Mouse (Mus musculus) liver, embryonic 16.5 days (tissue): ENCODE data around the gene Dnajc16. TPM values are rescaled to one million over a fixed set of nuclear protein-coding genes. Genes with fewer than 3 reads are reported as not detected.

Experiments
- ATAC-seq: fragments of 200-750 bp; cut with Nextera tagmentation; 2 replicates; pipeline ENCODE4 v1.8.0; 2017; ENCODE audit warnings: low read depth, mild to moderate bottlenecking, moderate number of reproducible peaks, moderate library complexity
- H3K27ac ChIP-seq: fragments of 300-500 bp; sonication (generic); 2 replicates; pipeline ENCODE4 v1.5.1; 2014; ENCODE audit warnings: mild to moderate bottlenecking, low read length
- H3K27me3 ChIP-seq: fragments of 300-500 bp; sonication (generic); 2 replicates; pipeline ENCODE4 v1.6.1; 2014; ENCODE audit warnings: low read depth, low read length, mixed read lengths; ENCODE audit not compliant: control insufficient read depth, insufficient read depth
- H3K36me3 ChIP-seq: fragments of 300-500 bp; sonication (generic); 2 replicates; pipeline ENCODE4 v1.6.1; 2014; ENCODE audit warnings: mild to moderate bottlenecking; ENCODE audit not compliant: control insufficient read depth, insufficient read depth
- H3K4me1 ChIP-seq: fragments of 300-500 bp; sonication (generic); 2 replicates; pipeline ENCODE4 v1.6.1; 2014; ENCODE audit warnings: low read depth, low read length, mixed read lengths; ENCODE audit not compliant: control insufficient read depth
- H3K4me2 ChIP-seq: fragments of 300-500 bp; sonication (generic); 2 replicates; pipeline ENCODE4 v1.6.1; 2014; ENCODE audit warnings: low read depth, low read length, mixed read lengths
- H3K4me3 ChIP-seq: fragments of 300-500 bp; sonication (generic); 2 replicates; pipeline ENCODE4 v1.5.1; 2014; ENCODE audit warnings: low read depth, mild to moderate bottlenecking, low read length
- H3K9ac ChIP-seq: fragments of 300-500 bp; sonication (generic); 2 replicates; pipeline ENCODE4 v1.6.1; 2014; ENCODE audit warnings: low read depth, low read length
- H3K9me3 ChIP-seq: fragments of 300-500 bp; sonication (generic); replicated peaks from 2 replicates; pipeline ENCODE4 v1.6.1; 2016; ENCODE audit warnings: low read length; ENCODE audit not compliant: control insufficient read depth
- WGBS: fragments of 180-500 bp; shearing (Covaris S2); extraction: QIAGEN DNeasy Blood & Tissue Kit; methylation state at CpG from one replicate; pipeline ENCODE4 v1.1.7; 2014; ENCODE audit not compliant: insufficient replicate concordance; 5-methylcytosine and 5-hydroxymethylcytosine counted together
- polyA plus RNA-seq: library from polyadenylated mRNA; unstranded; fragments of >200 nt; fragmentation: Nextera tagmentation; extraction: Ambion mirVana; gene quantifications from 2 replicates; pipeline ENCODE4 v1.2.1, GENCODE M21; 2015

The Dnajc16 gene
- polyA plus RNA-seq, 1 experiment from 2014 or later, result 2.5 TPM

DNA sequence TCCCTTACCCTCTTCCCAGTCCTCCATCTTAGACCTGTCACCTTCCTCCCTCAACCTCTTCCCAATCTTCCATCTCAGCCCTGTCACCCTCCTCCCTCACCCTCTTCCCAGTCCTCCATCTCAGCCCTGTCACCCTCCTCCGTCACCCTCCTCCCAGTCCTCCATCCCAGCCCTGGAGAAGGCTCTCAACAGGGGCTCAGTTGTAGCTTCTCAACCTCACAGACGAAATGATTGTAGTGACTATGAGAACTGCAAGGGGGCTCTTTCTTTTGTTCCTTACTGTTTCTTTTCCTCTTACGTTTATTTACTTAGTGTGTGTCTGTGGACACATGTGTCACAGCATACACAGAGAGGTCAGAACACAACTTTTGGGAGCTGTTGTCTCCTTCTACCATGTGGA is 39.9 kb downstream of the Dnajc16 start:
- Histone ChIP-seq H3K27me3 (no peaks in the 10 kb centered on the region), H3K9ac (peak overlapping the region; percentile 55), H3K36me3 (no peaks in the 10 kb centered on the region), H3K4me2 (peak overlapping the region; percentile 59; the same call in 1 of the 2 replicates), H3K4me3 (no peak overlapping the region), H3K4me1 (peaks cover 44% of the 10 kb centered on the region), H3K9me3 (no peaks in the 10 kb centered on the region), H3K27ac (peak overlapping the region; percentile 99)
- WGBS, result 62% methylated on average over 3 of the region's 3 CpGs
- ATAC-seq, result no peak

DNA sequence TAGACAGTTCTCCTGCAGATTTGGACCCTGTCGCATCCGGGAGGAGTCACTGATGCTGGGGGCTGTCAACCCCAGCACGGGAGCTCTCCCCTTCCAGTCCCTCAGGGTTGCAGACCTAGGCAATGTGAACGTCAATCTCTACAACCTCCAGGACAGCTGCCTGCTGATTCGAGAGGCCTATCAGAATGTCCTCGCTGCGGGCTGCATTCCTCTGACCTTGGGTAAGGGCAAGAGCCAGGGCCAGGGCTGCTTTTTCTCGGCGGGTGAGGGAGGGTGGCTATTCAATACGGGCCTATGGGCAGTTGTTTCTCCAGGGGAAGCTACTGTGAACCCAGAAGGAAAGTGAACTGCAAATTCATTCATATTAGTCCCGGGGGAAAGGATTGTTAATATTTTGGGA is 41.2 kb downstream of the Dnajc16 start:
- Histone ChIP-seq H3K36me3 (no peaks in the 10 kb centered on the region), H3K27me3 (no peaks in the 10 kb centered on the region), H3K4me2 (0 out of 2 replicates have a peak overlapping the region, but pooled peaks have one; percentile 2), H3K4me3 (no peak overlapping the region), H3K9ac (peak overlapping the region; percentile 33; the same call in 1 of the 2 replicates), H3K27ac (peak overlapping the region; percentile 73), H3K9me3 (no peaks in the 10 kb centered on the region), H3K4me1 (peaks cover 36% of the 10 kb centered on the region)
- 53% methylated on average over 11 of the region's 11 CpGs for WGBS
- ATAC-seq, result no peak

DNA sequence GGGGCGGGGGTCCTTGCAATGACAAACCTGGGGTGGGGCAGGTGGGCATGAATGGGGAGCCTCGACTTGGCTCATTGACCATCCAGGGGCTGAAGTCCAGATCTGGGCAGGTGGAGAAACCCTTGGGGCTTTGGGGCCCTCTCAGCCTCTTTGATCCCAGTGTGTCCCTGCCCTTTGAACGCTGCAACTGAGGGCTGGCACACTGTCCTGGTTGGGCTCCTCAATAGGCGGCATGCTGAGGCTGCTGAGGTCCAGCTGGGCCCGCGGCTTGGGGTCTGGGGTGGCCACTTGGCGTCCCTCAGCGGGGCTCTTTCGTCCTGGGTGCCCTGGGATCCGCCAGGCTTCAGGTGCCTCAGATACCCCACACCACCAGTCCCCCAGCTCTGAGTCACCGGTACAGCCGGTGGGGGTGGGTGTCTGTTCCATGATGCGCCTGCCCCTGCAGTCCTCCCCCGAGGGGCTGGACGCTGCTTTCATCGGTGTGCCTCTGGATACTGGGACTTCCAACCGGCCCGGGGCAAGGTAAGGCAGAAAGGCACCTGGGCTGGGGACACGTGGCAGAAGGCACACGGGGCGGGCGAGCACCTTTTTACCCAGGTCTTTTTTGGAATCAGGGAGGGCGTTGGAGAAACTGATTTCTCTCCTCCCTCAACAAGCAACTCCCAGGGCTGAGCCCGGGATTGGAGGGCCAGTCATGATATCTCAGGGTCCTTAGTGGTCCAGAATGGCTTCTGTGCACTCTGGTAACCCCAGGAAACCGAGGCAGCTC is 44.0 kb downstream of the Dnajc16 start, which contains the start of gene Agmat:
Agmat (plus strand) TSS at position 95 of the 769 bp plus-strand sequence.
- ATAC-seq, result no peak
- H3K9ac ChIP-seq, result peak within 1 kb of the TSS; percentile 51
- peaks cover 27% of the 10 kb centered on the region for H3K4me1 ChIP-seq
- peak within 1 kb of the TSS; percentile 66 for H3K27ac ChIP-seq
- H3K4me2 ChIP-seq, result peak within 1 kb of the TSS; percentile 26
- H3K4me3 ChIP-seq, result peak within 1 kb of the TSS; percentile 51
- 32% methylated on average over 24 of the region's 25 CpGs for WGBS
- H3K36me3 ChIP-seq, result no peaks in the 10 kb centered on the region
- no peaks in the 10 kb centered on the region for H3K9me3 ChIP-seq
- no peaks in the 10 kb centered on the region for H3K27me3 ChIP-seq

DNA sequence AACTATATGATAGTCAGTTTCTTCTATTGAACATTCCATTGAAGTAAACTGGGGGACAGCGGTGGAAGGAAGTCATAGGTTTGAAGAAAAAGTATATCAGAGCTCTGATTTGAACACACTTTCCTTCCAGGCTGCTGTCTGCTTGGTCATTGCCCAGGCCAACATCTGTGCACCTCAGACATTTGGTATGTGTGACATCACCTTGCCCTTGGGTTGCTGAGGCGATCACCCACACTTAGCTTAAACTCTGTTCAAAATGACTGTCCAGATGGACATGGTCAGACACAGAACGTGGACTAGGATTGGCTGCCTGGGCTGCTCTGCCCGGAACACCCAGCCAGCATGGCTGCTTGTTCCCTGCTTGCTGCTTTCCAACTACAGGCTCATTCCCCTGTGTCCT is 48.4 kb downstream of the Dnajc16 start:
- H3K4me1 ChIP-seq, result peaks cover 16% of the 10 kb centered on the region
- H3K9me3 ChIP-seq, result no peaks in the 10 kb centered on the region
- no peak overlapping the region for H3K4me2 ChIP-seq
- H3K4me3 ChIP-seq, result no peak overlapping the region
- no peaks in the 10 kb centered on the region for H3K27me3 ChIP-seq
- no peak overlapping the region for H3K9ac ChIP-seq
- H3K36me3 ChIP-seq, result no peaks in the 10 kb centered on the region
- peak overlapping the region; percentile 76 for H3K27ac ChIP-seq
- no peak for ATAC-seq
- 70% methylated on average over 4 of the region's 4 CpGs for WGBS

DNA sequence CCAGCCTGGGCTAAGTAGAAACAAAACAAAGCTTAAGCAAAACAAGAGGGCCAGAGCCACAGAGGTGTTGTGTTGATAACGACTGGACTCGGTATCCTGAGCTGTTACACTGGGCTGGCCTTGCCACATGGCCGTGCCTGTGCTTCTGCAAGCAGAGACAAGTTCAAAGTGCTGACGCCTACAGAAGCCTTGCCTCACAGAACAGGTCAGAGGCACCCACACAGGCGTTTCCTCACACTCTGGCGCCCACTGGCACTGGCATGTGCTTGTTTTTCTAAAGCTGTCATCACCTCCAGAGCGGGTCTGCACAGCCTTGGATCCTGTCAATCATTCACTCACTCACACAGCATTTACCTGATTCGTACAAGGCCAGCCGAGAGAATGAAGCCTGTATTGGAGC is 48.9 kb downstream of the Dnajc16 start:
- no peaks in the 10 kb centered on the region for H3K36me3 ChIP-seq
- peaks cover 13% of the 10 kb centered on the region for H3K4me1 ChIP-seq
- 55% methylated on average over 9 of the region's 9 CpGs for WGBS
- ATAC-seq, result peak; percentile 93
- H3K27ac ChIP-seq, result peak overlapping the region; percentile 76
- H3K27me3 ChIP-seq, result no peaks in the 10 kb centered on the region
- H3K4me2 ChIP-seq, result no peak overlapping the region
- H3K9me3 ChIP-seq, result no peaks in the 10 kb centered on the region
- H3K4me3 ChIP-seq, result no peak overlapping the region
- H3K9ac ChIP-seq, result no peak overlapping the region

DNA sequence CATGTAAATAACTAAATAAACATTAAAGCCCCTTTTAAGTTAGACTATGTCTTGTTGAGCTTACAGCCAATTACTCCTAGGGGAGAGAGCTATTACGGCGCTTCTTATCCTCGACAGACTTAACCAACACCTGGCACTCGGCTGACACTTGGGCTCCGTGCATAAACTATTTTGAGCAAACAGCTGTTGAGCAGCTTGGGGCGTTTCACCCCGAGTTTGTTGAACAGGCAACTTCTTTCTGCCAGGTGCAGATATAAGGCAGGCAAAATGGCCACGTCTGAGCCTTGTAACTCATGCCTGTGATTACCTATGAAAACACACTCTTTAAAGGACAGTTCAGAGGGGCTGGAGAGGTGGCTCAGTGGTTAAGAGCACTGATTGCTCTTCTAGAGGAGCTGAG is 52.7 kb downstream of the Dnajc16 start:
- Histone ChIP-seq H3K9me3 (no peaks in the 10 kb centered on the region), H3K4me1 (peaks cover 19% of the 10 kb centered on the region), H3K4me2 (no peak overlapping the region), H3K27ac (no peak overlapping the region), H3K9ac (no peak overlapping the region), H3K27me3 (no peaks in the 10 kb centered on the region), H3K4me3 (no peak overlapping the region), H3K36me3 (no peaks in the 10 kb centered on the region)
- ATAC-seq, result no peak
- WGBS, result 66% methylated on average over 8 of the region's 8 CpGs

DNA sequence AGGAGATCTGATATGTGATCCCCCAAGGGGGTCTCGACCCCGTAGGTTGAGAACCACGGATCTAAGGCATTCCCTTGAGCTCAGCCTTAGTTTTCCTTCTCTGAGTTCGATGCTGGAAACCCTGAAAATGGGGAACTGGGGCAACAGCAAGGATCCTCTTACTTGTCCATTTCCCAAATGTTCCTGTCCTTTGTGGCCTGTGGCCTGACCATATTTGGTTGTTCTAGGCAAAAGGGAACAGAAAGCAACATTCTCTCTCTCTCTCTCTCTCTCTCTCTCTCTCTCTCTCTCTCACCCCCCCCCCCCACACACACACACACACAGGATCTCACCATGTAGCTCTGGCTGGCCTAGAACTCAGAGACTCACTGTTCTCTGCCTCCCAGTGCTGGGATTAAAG is 53.9 kb downstream of the Dnajc16 start:
- Histone ChIP-seq H3K9me3 (no peaks in the 10 kb centered on the region), H3K4me3 (no peak overlapping the region), H3K27ac (no peak overlapping the region), H3K4me2 (no peak overlapping the region), H3K36me3 (no peaks in the 10 kb centered on the region), H3K27me3 (no peaks in the 10 kb centered on the region), H3K4me1 (peaks cover 16% of the 10 kb centered on the region), H3K9ac (no peak overlapping the region)
- WGBS, result 35% methylated on average over 4 of the region's 4 CpGs
- no peak for ATAC-seq

DNA sequence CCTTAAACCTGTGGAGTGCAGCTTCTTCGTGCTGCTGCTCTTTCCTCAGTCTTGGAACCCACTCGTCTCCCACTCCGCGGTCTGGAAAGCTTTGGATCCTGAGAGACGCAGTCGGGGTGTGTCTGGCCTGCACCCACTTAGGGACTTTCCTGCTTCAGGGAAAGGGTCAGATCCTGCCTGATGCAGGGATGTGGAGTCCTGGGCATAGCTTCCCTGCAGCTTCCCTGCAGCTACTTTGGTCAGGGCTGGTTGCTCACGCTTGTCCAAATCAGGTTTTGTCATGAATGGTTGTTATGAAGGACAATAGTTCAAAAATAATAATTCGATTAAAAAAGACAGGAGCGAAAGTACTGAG is 55.5 kb downstream of the Dnajc16 start:
- no peak overlapping the region for H3K9ac ChIP-seq
- no peaks in the 10 kb centered on the region for H3K9me3 ChIP-seq
- 24% methylated on average over 9 of the region's 9 CpGs for WGBS
- no peak for ATAC-seq
- H3K36me3 ChIP-seq, result no peaks in the 10 kb centered on the region
- H3K4me3 ChIP-seq, result peak overlapping the region; percentile 46
- no peaks in the 10 kb centered on the region for H3K27me3 ChIP-seq
- peak overlapping the region; percentile 63 for H3K4me2 ChIP-seq
- no peak overlapping the region for H3K27ac ChIP-seq
- H3K4me1 ChIP-seq, result peaks cover 15% of the 10 kb centered on the region

DNA sequence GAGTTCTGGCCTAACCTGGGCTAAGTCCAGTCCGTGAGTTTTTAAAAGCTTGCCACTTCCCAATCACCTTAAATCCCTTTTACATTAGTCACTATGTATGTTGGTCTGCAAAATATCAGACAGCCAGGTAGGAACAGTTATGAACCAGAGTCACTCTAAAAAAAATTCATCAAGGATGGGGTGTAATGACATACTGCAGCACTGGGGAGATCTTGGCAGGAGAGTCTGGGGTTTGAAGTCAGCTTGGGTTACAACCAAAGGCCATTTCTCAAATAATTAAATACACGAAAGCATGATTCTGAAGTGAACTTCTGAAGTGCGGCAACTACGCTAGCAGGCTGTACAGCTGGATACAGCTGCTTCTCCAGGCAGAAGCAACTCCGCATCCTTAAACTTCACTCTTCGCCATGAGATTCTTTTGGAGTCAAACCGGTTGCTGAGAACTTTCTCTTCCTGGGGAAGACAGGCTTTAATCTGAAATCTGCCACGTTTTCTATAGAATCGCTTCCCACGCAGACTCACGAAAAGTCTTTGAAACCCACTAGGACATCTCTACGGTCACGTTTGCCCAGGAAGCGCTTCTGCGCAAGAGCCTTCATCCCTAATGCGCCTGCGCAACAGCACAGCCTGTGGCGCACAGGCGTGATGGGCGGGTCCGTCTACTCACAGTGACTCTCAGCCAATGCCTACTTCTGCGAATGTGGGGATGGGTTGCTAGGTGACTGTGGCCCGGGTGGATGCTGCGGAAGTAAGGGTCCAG is 56.1 kb downstream of the Dnajc16 start:
- H3K4me2 ChIP-seq, result peak overlapping the region; percentile 63

More for the DNA sequence above, 56.1 kb downstream of the Dnajc16 start:
- H3K4me3 ChIP-seq, result peak overlapping the region; percentile 46
- no peaks in the 10 kb centered on the region for H3K27me3 ChIP-seq
- H3K9me3 ChIP-seq, result no peaks in the 10 kb centered on the region
- WGBS, result 9% methylated on average over 24 of the region's 24 CpGs
- H3K9ac ChIP-seq, result peak overlapping the region; percentile 24; the same call in 1 of the 2 replicates
- peak overlapping the region; percentile 35; the same call in 1 of the 2 replicates for H3K27ac ChIP-seq
- ATAC-seq, result peak; percentile 94
- H3K4me1 ChIP-seq, result peaks cover 15% of the 10 kb centered on the region
- H3K36me3 ChIP-seq, result no peaks in the 10 kb centered on the region
